Mouse (Mus musculus) embryonic stem cell, embryonic (primary cell): Measurements from ENCODE around the gene Thap8.

Experiments
- CTCF ChIA-PET, 4 experiments: fragments of 300-600 bp in 2 of 4; fragments of 350-600 bp in 2 of 4; sonication (Branson Sonifier 250); formaldehyde crosslinking; loops; one replicate each; lab custom pipeline; 2022; ENCODE audit warnings: inconsistent platforms in 2 of 4; lab: Charles Lee
- POLR2A ChIA-PET, 4 experiments: fragments of 300-600 bp in 2 of 4; fragments of 350-600 bp in 2 of 4; sonication (Branson Sonifier 250); formaldehyde crosslinking; loops; one replicate each; lab custom pipeline; 2022; ENCODE audit warnings: antibody characterized with exemption in 4 of 4, inconsistent platforms in 1 of 4; lab: Charles Lee

Gene Thap8

DNA sequence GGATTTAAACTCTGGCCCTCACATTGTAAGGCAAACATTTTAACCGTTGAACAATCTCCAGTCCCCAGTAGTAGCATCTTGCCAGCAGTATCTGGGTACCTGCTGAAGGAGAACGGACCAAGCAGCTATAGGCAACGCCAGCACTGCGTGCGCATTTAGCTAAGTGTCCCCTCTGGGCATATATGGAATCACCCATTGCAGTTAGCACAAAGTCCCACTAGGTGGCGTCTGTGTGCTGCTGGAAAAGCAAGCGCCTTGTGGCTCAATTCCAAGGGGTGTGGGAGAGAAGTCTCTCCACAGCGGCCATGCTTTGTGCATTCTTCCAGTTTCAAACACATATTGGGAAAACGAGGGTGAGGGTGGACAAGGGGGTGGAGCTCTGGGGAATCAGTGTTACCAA lies 56.5 kb downstream of the Thap8 start:
- CTCF ChIA-PET, result interaction anchor here (0.5 to 3.4 kb wide), 96 partner anchors 8 to 762 kb away, joined by 3 to 39 read pairs (median 4); partner anchors contain the start of genes Aplp1 (in 2 of the 4), E130208F15Rik (in 2 of the 4), Sdhaf1 (in 2 of the 4) and Alkbh6 (in 1 of the 4)
- POLR2A ChIA-PET, result interaction anchor here in 3 of 4 experiments (0.6 to 2.2 kb wide), 20 partner anchors 12 to 204 kb away, joined by 3 to 12 read pairs (median 3); partner anchors contain the start of genes E130208F15Rik (in 2 of the 3), Prodh2 (in 1 of the 3), Syne4 (in 1 of the 3) and Wdr62 (in 1 of the 3)

DNA sequence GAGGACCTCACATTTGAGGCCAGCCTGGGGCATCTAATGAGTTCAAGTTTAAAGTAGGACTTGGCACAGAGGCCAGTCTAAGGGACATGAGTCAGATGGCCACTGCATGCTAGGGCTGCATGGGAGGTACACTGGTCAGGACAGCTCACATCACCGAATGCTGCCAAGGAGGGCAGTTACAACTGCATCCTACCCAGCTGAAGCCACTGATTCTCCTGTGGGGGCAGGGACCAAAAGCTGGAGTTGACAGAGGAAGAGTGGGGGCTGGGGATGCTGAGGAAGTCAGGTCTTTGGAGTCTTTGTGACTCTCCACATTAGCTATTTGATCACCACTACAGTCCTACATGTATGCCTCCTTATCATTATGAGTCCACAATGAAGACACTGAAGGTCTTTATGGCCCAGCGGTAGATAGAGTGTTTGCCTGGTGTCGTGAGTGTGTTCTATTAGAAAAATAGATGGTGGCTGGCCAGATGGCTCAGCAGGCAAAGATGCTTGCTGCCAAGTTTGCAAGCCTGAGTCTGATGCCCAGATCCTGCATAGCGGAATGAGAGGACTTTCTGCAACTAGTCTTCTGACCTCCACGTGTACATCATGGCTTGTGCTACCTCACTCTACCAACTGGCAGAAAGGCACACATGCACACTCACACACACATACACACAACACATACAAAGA lies 59.7 kb downstream of the Thap8 start:
- CTCF ChIA-PET, result no interaction called here
- POLR2A ChIA-PET, result no interaction called here
